Mouse (Mus musculus) frontal cortex, adult 2 months (tissue): Measurements from ENCODE around the gene Daam1. TPM values are rescaled to one million over a fixed set of nuclear protein-coding genes. Genes with fewer than 3 reads are reported as not detected.
A peak's percentile ranks its signal among the peaks of the same experiment; 100 is the strongest.

Experiments
- DNase-seq, 2 experiments: peaks; one replicate each; pipeline ENCODE4 v3.0.0; 2022; ENCODE audit warnings: low spot score in 1 of 2; ENCODE audit errors: extremely low spot score in 1 of 2
- polyA plus RNA-seq: library from polyadenylated mRNA; depleted of rRNA; stranded (reverse); fragments of >200 nt; gene quantifications from 2 replicates; pipeline ENCODE4 v1.2.3, GENCODE M21; 2012

The Daam1 gene
- polyA plus RNA-seq, 1 experiment = 27.2 TPM

DNA sequence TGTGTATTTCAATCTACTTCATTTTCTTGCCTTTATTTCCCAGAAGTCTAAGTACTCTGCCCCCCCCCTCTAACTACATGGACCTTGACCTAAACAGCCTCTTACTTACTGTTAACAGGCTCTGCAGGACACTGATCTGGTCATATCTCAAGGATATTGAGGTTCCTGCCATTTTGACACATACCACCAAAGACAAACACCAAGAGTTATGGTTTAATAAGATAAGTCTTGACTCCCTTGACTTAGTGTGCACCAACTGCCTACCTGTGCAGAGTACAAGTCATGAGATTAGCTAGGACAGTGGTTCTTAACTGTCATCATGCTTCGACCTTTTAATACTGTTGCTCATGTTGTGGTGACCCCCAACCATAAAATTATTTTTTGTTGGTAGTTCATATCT lies 59.4 kb downstream of the Daam1 start:
- DNase-seq = no peak

DNA sequence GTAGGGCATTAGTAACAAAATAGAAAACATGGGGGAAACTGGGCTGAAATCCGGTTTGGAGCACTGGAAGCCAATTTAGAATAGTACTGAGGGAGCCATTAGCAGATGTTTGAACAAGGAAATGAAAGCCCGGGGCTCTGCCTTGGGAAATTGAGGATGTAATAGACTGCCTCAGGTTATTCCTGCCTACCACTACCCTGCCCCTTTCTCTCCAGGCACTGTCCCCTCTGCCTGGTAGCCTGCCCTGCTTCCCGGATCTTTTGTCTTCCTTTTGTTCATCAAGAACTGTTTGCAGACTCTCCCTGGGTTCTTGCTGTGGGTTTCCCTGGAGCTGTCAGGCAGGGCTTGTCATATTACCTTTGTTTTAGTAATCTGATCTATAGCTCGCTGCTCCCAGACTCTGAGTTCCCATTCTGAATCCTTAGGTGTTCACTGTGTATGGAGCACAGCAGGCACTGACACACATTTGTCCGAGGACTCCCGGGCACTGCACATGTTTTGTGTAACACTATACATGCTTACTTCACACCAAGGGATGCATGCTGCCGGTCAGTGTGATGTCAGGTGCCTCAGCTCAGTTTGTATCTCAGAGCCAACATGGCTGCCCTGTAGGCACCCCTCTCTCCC lies 61.0 kb downstream of the Daam1 start:
- DNase-seq = no peak

DNA sequence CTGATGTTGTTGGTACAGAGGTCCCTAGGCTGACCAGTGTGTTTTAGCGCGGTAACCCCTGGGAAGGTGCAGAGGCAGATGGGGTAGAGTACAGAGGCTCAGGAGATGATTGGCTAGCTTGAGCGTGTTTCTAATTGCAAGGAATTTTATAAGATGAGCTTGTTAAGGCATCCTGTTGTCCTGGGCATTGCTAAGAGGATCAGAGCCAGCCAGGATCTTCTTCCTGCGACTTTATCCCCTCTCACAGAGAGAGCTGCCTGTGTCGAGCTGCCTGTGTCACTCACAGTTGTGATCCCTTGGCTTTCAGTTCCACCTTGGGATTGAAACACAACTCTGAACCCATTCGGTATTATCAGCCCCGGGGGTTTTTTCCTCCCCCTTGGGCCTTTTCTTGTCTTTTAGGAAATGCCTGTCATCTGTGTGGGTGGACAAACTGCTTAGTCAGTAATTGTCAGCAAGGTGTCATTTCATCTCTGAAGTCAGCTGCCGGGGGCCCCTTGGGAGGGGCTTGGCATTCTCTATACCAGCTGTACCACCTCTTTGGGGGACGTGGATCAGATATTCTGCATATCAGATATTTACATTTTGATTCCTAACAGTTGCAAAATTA lies 62.2 kb downstream of the Daam1 start:
- no peak for DNase-seq

DNA sequence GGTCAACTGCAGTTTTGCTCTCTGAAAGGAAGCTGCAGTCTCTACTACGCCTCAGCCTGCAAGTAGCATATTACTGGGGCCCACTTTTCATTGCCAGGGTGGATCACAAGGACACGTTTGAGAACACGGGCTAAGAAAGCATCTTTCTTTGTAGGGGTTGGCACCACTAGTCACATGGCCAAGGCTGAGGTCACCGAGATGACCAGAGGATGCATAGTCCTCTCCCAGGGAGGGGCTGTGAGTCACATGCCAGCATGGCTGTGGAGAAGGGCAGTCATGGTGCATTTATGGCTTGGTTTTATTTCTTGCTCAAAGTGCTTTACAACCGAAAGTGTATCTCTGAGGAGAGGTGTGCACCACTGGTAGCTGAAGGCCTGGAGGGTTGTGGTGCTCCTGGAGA lies 67.4 kb downstream of the Daam1 start:
- peak in 1 of 2 experiments; percentile 23 for DNase-seq

DNA sequence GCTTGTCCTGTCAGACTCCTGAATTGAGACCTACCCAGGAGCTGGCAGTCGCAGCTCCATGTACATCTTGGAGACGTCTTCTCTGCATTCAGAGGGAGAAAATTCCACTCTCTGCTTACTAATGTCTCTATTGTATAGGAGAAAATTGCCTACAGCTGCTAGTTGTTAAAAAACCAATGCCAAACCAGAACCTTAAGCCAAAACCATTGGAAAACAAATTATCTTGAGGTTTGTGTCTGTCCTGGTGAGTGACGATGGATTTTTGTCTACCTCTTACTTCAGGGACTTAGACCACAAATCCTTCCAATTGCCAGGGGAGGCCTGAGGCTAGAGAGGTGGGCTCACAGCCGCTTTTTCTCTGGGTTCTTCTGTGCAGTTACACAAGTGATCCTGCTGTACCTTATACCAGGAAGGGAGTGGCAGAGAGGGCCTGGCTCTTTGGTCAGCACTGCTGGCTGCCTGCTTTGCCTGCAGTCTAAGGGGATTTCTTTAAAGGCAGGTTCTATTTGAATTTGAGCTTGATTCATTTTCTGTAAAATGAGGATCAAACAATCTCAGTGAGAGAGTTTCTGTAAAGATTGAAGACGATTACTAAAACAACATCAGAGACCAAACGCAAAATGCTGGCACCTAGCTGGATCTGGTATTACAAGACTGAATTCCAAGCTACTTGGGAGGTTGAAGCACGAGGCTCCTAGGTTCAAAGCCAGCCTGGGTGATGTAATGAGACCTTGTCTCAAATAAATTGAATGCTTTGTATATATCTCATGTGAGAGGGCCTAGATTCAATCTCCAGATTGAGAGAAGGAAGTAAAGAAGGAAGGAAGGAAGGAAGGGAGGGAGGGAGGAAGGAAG lies 68.0 kb downstream of the Daam1 start:
- no peak for DNase-seq

DNA sequence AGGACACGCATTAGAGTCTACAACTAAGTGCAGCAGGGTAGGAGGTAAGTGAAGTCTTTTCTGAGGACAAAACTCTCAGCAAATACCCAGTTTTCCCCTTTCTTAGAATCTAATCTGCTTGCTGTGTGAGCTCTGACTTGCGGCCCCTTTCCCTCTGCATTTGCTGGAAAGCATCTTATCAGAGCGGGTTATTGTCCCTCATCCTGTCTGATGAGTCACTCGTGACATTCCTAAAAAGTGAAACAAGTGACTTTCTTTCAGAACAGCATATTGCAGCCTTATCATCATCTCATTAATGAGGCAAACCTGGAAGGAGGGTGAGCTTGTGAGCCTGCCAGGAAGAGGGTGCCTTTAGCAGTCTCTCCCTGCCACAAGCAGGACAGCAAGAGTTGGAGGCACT lies 68.7 kb downstream of the Daam1 start:
- no peak for DNase-seq

DNA sequence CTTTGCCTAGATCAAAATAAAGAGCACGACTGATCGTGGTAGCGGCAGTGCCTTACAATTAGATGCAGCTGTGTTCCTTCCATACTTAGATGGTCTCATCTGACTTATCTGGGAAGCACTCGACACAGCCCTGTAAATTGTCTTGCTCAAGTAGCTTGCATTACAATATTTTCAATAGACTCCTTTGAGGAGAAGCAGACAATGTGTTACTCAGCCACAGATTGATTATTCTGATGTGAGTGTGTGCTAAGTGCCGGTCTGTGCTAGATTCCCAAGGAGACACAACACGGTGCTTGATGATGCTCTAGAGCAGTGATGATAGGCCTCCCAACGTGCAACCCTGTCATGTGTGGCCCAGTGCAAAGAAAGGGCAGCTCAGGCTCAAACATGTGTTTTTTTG lies 70.3 kb downstream of the Daam1 start:
- no peak for DNase-seq

DNA sequence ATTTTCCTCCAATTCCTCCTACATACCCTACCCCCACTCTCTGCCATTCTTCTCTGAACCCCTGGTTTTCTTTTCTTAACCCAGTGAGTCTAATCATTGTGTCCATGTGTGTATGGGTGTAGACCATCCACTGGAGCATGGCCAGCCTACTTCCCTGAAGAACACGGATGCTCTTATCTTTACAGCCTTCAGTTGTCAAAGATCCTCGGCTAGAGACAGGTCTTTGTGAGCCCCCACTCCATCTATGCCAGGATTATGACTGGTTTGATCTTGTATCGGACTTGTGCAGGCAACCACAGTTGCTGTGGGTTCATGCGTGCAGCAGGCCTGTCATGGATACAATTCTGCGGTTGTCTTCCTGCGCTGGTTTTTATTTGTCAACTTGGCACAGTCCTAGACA lies 71.0 kb downstream of the Daam1 start:
- DNase-seq = no peak

DNA sequence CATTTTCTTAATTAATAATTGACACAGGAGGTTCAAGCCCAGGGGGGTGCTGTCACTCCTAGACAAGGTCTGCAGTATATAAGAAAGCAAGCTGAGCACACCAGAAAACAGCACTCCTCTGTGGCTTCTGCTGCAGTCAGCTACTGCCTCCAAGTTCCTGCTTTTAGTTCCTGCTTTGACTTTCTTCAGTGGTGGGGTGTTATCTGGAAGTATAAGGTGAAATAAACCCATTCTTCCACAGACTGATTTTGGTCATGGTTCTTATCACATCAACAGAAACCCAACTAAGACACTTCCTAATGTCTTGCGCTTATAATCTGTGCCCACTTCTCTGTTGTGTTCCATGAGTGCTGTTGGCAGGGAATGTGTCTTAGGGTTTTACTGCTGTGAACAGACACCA lies 71.4 kb downstream of the Daam1 start:
- DNase-seq = no peak

DNA sequence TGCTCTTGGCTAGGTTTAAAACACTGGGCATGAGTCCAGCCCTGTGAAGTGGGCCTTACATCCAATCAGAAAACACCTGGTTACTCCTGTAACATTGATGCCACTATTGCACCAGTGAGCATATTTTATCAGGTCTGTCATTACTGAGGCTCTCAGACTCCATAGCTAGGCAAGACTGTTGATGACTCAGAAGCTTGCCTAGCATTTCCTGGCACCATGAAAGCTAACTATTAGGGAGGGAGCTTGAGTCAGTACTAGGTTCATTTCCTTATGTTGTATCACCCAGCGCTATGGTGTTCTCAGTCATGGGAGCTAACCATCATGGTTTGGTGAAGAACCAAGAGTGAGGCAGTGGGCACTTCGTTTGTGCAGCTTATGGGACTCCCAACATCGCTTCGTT lies 72.3 kb downstream of the Daam1 start:
- DNase-seq = no peak

DNA sequence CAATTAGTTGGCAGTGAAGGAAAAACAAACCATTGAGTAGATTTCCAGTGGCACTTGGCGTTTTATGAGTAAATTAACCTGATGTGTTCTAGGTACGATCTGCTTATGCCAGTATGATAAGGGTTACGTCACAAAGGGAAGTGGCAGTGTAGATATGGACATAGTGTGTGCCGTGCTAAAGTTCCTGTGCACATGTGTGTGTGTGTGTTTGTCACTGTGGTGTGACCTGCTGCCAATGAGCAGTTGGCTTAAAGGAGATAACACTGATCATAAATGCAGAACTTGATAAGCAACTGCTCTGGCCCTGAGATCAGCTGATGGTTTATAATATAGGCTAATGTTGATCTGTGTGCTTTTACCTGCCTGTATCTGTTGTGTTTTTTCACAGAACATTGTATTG lies 73.4 kb downstream of the Daam1 start:
- no peak for DNase-seq

DNA sequence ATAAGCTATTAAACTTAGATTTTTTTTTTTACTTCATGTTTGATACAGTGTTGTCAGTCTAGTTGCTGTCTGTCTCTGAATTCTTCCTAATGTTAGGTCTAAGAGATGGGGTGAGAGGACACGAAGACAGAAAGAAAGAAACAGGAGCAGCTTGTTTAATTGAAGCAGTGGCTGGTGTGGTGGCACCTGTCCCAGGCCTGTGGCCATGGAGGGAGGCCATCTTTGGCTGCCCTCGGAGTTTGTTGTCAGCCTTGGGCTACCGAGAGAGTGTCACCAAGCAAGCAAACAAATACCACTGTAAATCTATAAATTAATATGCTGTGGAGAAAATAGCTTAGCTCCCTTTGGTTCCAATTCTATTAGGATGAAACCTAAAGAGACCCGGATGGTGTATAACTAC lies 74.0 kb downstream of the Daam1 start:
- no peak for DNase-seq

DNA sequence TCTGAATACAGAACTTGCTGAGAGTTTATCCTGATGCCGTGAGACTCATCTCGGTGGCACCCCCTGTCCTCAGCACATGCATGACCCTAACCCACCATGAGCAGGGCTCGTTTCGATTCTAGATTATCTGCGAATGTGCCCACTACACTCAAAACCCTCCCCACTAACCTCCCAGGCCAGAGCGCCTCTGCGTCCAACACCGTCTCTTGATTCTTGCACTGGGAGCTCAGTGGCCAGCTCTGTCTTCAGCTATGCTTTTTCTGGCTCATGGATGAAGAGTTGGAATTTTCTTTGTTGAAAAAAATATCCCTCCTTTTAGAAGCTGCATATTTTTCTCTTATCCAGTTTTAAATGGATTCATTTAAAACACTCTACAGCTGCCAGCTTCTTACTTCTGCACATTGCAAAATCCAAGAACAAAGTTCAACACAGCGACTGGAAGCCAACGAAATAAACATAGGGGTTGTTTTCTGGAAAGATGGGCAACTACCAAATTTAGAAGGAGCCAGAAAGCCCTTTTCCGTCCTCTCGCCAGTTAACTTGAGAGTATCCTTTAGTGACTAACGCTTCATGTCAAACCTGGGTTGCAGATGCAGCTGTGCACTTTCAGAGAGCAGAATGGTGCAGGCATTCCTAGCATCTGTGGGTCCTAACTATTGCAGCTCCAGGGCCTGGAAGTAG lies 74.9 kb downstream of the Daam1 start:
- DNase-seq = no peak

DNA sequence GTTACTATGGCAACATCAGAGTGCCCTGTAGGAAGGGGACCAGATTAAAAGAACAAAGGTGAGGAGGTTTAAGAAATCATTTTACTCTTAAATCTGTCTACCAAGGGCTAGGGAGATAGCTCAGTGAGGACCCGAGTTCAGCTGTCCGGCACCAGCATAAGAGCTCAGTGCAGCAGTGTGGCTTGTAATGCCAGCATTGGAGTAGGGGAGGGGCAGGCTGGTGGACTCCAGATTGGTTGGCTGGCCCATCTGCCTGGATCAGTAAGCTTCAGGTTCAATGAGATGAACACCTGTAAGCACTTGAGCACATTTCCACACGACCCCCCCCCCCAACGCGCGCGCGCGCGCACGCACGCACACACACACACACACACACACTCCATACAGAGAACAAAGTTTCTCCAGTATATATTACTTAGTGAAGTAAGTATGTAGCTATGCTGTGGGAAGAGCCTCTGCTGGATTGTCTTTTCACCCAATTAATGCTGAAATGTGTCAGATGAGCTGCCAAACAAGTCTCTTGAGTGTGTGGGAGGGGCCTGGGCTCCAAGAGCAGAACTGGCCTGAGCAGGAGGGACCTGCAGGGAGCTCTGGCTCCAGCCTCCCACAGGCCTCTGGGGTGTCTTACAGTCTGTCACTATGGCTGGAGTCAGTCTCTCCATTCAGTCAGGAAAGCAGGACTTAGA lies 75.8 kb downstream of the Daam1 start:
- DNase-seq = no peak

DNA sequence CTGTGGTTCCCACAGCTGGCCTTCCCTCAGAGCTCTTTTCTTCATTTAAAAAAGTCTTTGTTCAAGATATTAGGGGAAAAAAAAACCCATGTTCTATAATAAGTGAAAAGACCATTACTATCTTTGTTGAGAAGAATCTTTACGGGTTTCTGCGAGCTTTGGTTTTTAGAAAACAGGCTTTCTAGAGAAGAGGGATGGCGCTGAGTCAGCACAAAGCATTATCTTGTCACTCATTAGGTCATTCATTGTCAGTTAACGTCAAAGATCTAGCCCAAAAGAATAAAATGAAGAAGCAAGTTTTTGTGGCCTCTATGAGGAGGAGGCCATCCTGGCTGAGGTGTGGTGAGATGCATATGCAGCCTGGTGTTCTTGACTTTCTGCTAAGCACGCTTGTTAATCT lies 78.1 kb downstream of the Daam1 start:
- no peak for DNase-seq

DNA sequence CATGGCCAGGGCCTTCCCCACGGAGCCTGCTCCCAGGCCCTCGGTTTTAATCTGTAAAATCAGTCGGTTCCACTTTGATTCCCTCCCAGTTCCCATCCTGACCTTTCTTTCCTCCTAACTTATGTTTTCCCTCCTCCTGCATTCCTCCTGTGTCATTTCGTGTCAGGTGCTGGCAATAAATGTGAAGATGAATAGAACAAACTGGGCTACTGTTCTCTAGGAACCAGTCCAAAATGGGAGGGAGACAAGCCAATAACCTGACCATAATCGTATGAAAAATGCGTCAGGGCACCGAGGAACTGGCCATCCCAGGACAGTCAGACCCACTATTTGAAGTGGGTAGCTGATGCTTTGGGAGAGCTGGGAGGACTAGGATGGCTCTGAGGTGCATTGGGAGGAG lies 79.4 kb downstream of the Daam1 start:
- DNase-seq = no peak

DNA sequence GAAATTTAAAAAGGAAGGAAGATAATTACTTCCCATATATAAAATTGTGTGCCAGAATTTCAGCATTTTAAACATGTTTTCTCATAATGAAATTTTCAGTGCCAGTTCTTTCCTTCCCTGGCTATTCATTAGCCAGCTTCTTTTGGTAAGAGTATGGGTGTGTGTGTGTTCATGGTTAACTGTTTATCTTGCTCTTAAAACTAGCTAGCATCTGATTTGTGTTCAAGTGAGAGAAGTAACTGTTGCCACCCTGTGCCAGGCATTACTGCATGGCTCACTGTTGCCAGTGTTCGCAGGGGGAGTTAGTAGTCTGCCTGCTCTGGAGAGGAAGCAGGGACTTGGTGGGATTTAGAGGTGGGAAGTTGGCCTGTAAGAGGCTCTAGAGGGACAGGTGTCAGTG lies 81.4 kb downstream of the Daam1 start:
- DNase-seq = no peak

DNA sequence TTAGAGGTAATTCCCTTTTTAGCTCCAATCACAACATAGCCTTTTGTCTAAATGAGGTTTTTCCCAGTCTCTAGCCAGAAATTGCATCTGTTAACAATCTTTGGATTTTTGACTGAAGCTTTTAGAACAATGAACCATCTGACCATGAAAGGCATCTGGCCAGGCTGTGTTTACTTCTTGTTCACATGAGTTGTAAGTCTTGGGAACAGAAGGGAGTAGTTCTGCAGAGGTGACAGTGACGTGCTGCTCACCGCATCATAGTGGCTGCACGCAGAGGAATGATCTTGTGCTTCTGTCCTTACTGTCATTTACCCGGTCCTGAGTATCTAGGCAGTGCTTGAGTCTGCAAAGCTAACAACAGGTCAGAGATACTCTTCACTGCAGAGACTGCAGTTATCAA lies 88.3 kb downstream of the Daam1 start:
- no peak for DNase-seq

DNA sequence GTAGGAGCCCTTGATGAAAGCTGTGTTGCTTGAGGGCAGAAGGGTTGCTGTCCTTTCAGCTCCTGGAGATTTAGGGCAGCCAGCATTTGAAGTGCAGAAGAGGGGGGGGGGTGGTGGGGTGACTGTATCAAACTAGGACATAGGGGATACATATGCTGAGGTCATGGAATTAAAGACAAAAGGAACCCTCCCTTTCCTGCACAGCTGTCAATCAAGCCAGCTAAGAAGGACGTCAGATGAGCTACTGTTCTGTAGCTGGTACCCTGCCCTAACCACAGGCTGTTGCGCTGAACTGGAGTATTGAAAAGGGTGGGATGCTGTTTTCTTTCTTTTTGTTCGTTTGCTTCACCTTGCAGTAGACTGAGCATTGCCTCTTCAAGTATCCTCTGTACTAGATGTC lies 89.1 kb downstream of the Daam1 start:
- no peak for DNase-seq

DNA sequence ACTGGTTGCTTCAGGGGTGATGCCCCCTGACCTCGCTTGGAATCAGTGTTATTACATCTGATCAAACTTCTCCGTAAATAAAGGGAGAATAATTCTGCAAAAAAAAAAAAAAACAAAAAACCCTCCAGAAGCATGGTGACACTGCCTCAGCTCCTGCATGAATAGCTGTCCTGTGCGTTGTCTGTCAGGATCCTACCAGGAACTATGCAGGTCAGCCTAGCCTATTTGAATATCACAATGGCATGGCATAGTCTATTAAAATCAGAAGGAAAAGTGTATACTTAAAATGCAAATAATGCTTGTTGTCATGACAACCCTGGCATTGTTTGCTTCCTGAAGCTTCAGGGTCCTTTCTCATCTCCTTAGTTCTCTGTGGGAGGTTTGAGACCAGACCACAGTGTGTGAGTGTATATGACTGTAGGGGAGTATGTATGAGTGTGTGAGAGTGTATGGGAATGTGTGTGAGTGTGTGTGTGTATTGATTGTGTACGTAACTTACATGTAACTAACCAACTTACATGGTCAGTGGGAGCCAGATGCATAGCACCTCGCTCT lies 92.0 kb downstream of the Daam1 start:
- DNase-seq = no peak
